In the genomic region with DNA sequence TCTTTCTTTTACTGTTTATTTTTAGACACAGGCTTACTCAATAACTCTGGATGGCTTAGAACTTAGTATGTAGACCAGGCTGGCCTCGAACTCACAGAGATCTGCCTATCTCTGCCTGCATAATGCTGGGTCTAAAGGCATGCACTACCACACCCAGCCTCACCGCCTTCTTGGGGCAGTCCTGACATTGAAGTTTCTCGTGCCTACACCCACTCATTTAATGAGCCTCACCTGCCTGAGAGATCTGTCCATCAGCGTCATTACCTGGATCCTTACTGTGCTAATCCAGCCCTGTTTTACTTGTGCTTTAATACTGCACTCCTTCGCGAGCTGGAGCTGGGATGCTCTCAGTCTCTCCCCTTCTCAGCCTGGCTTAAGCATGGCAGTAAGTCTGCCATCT, we compare ENCODE assay signal across 19 mouse cellular contexts. TPM values are rescaled to one million over a fixed set of nuclear protein-coding genes. Genes with fewer than 3 reads are reported as not detected.
A peak's percentile ranks its signal among the peaks of the same experiment; 100 is the strongest.
DNase-seq lines count a peak whose midpoint lies in the region; ATAC-seq and TF ChIP-seq lines count a peak whose summit lies in the region.
"Had no signal": no experiment of that assay in that cellular context is flagged by ENCODE, and none has a peak within 500 bp of the region (broad histone marks: within the 10 kb centered on the region; RNA-seq: fewer than 3 reads in every experiment).

No protein-coding gene starts in this region.

- no peak for ATAC-seq in liver, embryonic 14.5 days (ENCODE audit: insufficient read depth)
- ATAC-seq: forebrain, embryonic 15.5 days; hindbrain, postnatal 0 days had no signal

- TF ChIP-seq EP300 in liver, embryonic 14.5 days (IDR thresholded peaks at IDR 0.05; ENCODE audit: low read depth) = no peak

- no peak for TF ChIP-seq POLR2A in bone marrow, adult 2 months (IDR thresholded peaks at IDR 0.05; ENCODE audit: borderline replicate concordance, control insufficient read depth, low read depth, low read length)

- no peaks in the 10 kb centered on the region for H3K9me3 ChIP-seq in liver, embryonic 14.5 days (ENCODE audit: control insufficient read depth, low read length)
- no peaks in the 10 kb centered on the region for H3K9me3 ChIP-seq in forebrain, embryonic 10.5 days
- H3K9me3 ChIP-seq: embryonic facial prominence, embryonic 10.5 days; forebrain, embryonic 15.5 days; heart, embryonic 10.5 days; hindbrain, embryonic 12.5 days had no signal

- 74% methylated on average over 6 of the region's 6 CpGs for WGBS in bone marrow, adult 2 months
- WGBS in liver, embryonic 14.5 days (ENCODE audit: insufficient replicate concordance) = 58% methylated on average over 6 of the region's 6 CpGs
- WGBS in forebrain, embryonic 10.5 days = 81% methylated on average over 6 of the region's 6 CpGs

- peak; percentile 69 for DNase-seq in liver
- no peak for DNase-seq in liver, embryonic 14.5 days (ENCODE audit: low read depth in 3 of 3, low spot score in 3 of 3)
- no peak for DNase-seq in forebrain, embryonic 10.5 days (ENCODE audit: extremely low spot score, low spot score)
- no peak for DNase-seq in left cerebral cortex, adult 9 months (ENCODE audit: low spot score in 2 of 2)
- DNase-seq in urinary bladder, postnatal 14 days (ENCODE audit: low spot score) = no peak
- DNase-seq: adrenal gland, adult 8-10 months; cerebellum, adult 18-20 months; cerebellum, postnatal 10 days; gastrocnemius, postnatal 10 days; heart, adult 18-20 months; heart, postnatal 10 days; heart, postnatal 4 days had no signal

- H3K4me2 ChIP-seq in liver, embryonic 14.5 days (ENCODE audit: low read depth) = no peak overlapping the region
- H3K4me2 ChIP-seq: forebrain, embryonic 15.5 days; hindbrain, embryonic 12.5 days had no signal

- H3K4me3 ChIP-seq in bone marrow, adult 2 months (replicated peaks; ENCODE audit: control insufficient read depth, low read depth, low read length) = no peak overlapping the region
- H3K4me3 ChIP-seq in liver, embryonic 14.5 days (ENCODE audit: insufficient read depth in 1 of 2, low read depth in 2 of 2, low read length in 2 of 2) = no peak overlapping the region
- no peak overlapping the region for H3K4me3 ChIP-seq in forebrain, embryonic 10.5 days
- H3K4me3 ChIP-seq: embryonic facial prominence, embryonic 10.5 days; erythroblast, embryonic 14.5 days; forebrain, embryonic 15.5 days; heart, embryonic 10.5 days; hindbrain, embryonic 12.5 days had no signal

- TF ChIP-seq CTCF in bone marrow, adult 2 months (IDR thresholded peaks at IDR 0.05; ENCODE audit: control insufficient read depth, insufficient read depth, low read length) = no peak
- peak; percentile 55 for TF ChIP-seq CTCF in liver, embryonic 14.5 days (IDR thresholded peaks at IDR 0.05; ENCODE audit: low read depth)

- peak overlapping the region; percentile 63; the same call in 1 of the 2 replicates for H3K27ac ChIP-seq in bone marrow, adult 2 months (ENCODE audit: control insufficient read depth, insufficient read depth, low read depth, low read length, poor library complexity)
- H3K27ac ChIP-seq in liver, embryonic 14.5 days = peak overlapping the region; percentile 80
- H3K27ac ChIP-seq in forebrain, embryonic 10.5 days = no peak overlapping the region
- H3K27ac ChIP-seq: embryonic facial prominence, embryonic 10.5 days; forebrain, embryonic 15.5 days; heart, embryonic 10.5 days; hindbrain, embryonic 12.5 days; hindbrain, postnatal 0 days had no signal

- H3K27me3 ChIP-seq in liver, embryonic 14.5 days (ENCODE audit: control insufficient read depth, insufficient read depth, low read length) = no peaks in the 10 kb centered on the region
- no peaks in the 10 kb centered on the region; the same call in 1 of the 2 replicates for H3K27me3 ChIP-seq in forebrain, embryonic 10.5 days (ENCODE audit: poor library complexity, severe bottlenecking)
- H3K27me3 ChIP-seq: forebrain, embryonic 15.5 days had no signal

- peaks cover 15% of the 10 kb centered on the region for H3K4me1 ChIP-seq in bone marrow, adult 2 months (ENCODE audit: control insufficient read depth, insufficient read depth, low read length)
- peaks cover 62 to 68% of the 10 kb centered on the region in 2 experiments for H3K4me1 ChIP-seq in liver, embryonic 14.5 days (replicated peaks; ENCODE audit: control insufficient read depth in 2 of 2, insufficient read depth in 2 of 2, low read length in 1 of 2)
- H3K4me1 ChIP-seq in forebrain, embryonic 10.5 days = peaks cover 12% of the 10 kb centered on the region
- H3K4me1 ChIP-seq: forebrain, embryonic 15.5 days; hindbrain, embryonic 12.5 days had no signal

- H3K9ac ChIP-seq in liver, embryonic 14.5 days (replicated peaks) = no peak overlapping the region
- H3K9ac ChIP-seq: forebrain, embryonic 15.5 days; hindbrain, embryonic 12.5 days had no signal

- H3K36me3 ChIP-seq in liver, embryonic 14.5 days (replicated peaks; ENCODE audit: control insufficient read depth, insufficient read depth, low read depth) = no peaks in the 10 kb centered on the region
- H3K36me3 ChIP-seq in forebrain, embryonic 10.5 days (replicated peaks) = no peaks in the 10 kb centered on the region
- H3K36me3 ChIP-seq: embryonic facial prominence, embryonic 10.5 days; forebrain, embryonic 15.5 days; heart, embryonic 10.5 days; hindbrain, embryonic 12.5 days had no signal

RNA-seq across cellular contexts. Expression of a gene that starts 21.5 kb away (rescaled TPM):
- polyA plus RNA-seq in bone marrow, adult 2 months (2011; ENCODE audit: insufficient read depth, insufficient read length, low replicate concordance, missing spikeins) = 26.6 and 39.6 TPM in 2 replicates
- polyA plus RNA-seq in liver, embryonic 14.5 days (2012; rRNA removed) = 13.9 and 14.9 TPM in 2 replicates
- 12.7 and 15.7 TPM in 2 replicates for polyA plus RNA-seq in liver, embryonic 14.5 days (2014; fragmentation: Nextera tagmentation; extraction: Ambion mirVana)
- polyA plus RNA-seq in forebrain, embryonic 10.5 days (2016; fragmentation: Nextera tagmentation; extraction: Ambion mirVana) = 10.4 and 10.9 TPM in 2 replicates

RNA-seq across cellular contexts. Expression of a gene that starts 22.2 kb away (rescaled TPM):
- 6.9 and 13.3 TPM in 2 replicates for polyA plus RNA-seq in bone marrow, adult 2 months (2011; ENCODE audit: insufficient read depth, insufficient read length, low replicate concordance, missing spikeins)
- 0.92 and 1.6 TPM in 2 replicates for polyA plus RNA-seq in liver, embryonic 14.5 days (2012; rRNA removed)
- polyA plus RNA-seq in liver, embryonic 14.5 days (2014; fragmentation: Nextera tagmentation; extraction: Ambion mirVana) = 1.1 TPM in 2 replicates
- 7.2 and 9.4 TPM in 2 replicates for polyA plus RNA-seq in forebrain, embryonic 10.5 days (2016; fragmentation: Nextera tagmentation; extraction: Ambion mirVana)

RNA-seq across cellular contexts. Expression of a gene that starts 42.6 kb away (rescaled TPM):
- polyA plus RNA-seq in bone marrow, adult 2 months (2011; ENCODE audit: insufficient read depth, insufficient read length, low replicate concordance, missing spikeins) = 142 and 337 TPM in 2 replicates
- polyA plus RNA-seq in liver, embryonic 14.5 days (2012; rRNA removed) = 172 and 269 TPM in 2 replicates
- polyA plus RNA-seq in liver, embryonic 14.5 days (2014; fragmentation: Nextera tagmentation; extraction: Ambion mirVana) = 128 and 136 TPM in 2 replicates
- 164 and 169 TPM in 2 replicates for polyA plus RNA-seq in forebrain, embryonic 10.5 days (2016; fragmentation: Nextera tagmentation; extraction: Ambion mirVana)

RNA-seq across cellular contexts. Expression of a gene that starts 43.3 kb away (rescaled TPM):
- 115 and 145 TPM in 2 replicates for polyA plus RNA-seq in bone marrow, adult 2 months (2011; ENCODE audit: insufficient read depth, insufficient read length, low replicate concordance, missing spikeins)
- 75.7 and 80.9 TPM in 2 replicates for polyA plus RNA-seq in liver, embryonic 14.5 days (2012; rRNA removed)
- polyA plus RNA-seq in liver, embryonic 14.5 days (2014; fragmentation: Nextera tagmentation; extraction: Ambion mirVana) = 54.3 and 54.9 TPM in 2 replicates
- 78.1 and 92.0 TPM in 2 replicates for polyA plus RNA-seq in forebrain, embryonic 10.5 days (2016; fragmentation: Nextera tagmentation; extraction: Ambion mirVana)

RNA-seq across cellular contexts. Expression of a gene that starts 45.9 kb away (rescaled TPM):
- 5.3 and 13.5 TPM in 2 replicates for polyA plus RNA-seq in bone marrow, adult 2 months (2011; ENCODE audit: insufficient read depth, insufficient read length, low replicate concordance, missing spikeins)
- 7.7 and 7.8 TPM in 2 replicates for polyA plus RNA-seq in liver, embryonic 14.5 days (2012; rRNA removed)
- 2.9 and 3.1 TPM in 2 replicates for polyA plus RNA-seq in liver, embryonic 14.5 days (2014; fragmentation: Nextera tagmentation; extraction: Ambion mirVana)
- polyA plus RNA-seq in forebrain, embryonic 10.5 days (2016; fragmentation: Nextera tagmentation; extraction: Ambion mirVana) = 1.7 TPM in 2 replicates
